Mouse (Mus musculus) right cerebral cortex, postnatal 4 days (tissue): ENCODE measurements at regions not wholly inside any gene's neighbourhood (a gene's known extent, or its start where the extent isn't known, plus 50 kb on each side); places are given as distances from the start of the nearest gene placed in this dataset.

Source experiments
- DNase-seq: peaks from one replicate; pipeline ENCODE4 v3.0.0-alpha.2; 2022

DNA sequence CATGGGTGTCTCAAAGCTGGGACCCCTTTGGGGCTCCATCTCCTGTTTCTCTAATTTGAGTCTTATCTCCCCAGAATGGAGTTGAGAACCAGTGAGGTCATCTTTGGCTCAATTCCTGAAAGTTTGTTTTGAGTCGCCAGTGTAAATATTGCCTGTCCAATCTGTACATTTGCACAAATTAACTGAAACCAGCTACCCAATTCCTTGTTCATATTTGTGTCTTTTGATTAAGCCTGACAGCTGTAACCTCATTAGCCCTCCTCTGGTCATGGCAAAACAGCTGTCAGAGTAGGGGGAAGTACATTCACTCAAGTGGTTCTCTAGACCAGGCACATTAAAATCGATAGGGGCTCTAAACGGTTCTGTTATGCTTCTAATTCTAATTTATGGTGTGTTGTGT is 177.0 kb downstream of the Rps12 start:
- DNase-seq: no peak

GRCm38 (mm10) chr10:23609270-23609914 is 177.7 kb downstream of the Rps12 start:
- DNase-seq: no peak

- DNase-seq: no peak
These were observed 186.4 kb downstream of the Rps12 start for GRCm38 (mm10) chr10:23600701-23601100.

- no peak for DNase-seq
These were observed 191.5 kb downstream of the Rps12 start for GRCm38 (mm10) chr10:23595541-23595940.

DNA sequence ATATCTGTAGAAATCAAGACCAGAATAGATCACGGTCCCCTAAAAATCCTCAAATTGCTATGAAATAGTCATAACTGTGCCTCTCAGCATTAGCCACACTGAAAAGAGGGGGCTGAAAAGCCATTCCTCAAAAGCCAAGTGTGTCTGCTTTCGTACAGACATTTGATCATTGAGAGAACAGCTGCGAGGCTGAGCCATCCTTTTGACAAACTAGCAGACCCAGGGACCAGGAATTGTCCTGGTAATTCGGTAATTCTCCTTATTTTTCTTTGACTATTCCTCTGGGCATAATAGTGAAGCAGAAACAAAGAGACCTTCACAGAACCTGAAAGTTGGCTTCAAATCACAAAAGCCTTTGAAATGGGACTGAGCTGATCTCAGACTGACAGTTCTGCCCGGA is 206.8 kb downstream of the Rps12 start:
- DNase-seq: no peak

DNA sequence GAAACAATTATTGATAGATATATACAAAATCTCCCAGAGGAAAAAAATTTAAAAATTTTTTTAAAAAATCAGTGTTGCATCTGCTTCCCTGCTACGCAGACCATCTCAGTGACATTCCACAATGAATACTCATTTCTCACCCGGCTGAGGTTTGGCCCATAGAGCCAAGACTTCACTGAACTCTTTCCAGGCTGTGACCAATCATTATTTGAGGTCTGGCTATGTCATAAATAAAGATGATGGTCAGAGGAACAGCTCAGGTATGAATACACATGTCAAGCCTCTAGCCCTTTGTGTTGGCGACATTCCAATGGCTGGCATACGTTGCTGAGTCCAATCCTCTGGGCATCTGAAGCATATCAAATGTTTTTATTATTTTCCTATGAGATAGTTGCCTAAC is 216.1 kb downstream of the Rps12 start:
- no peak for DNase-seq

DNA sequence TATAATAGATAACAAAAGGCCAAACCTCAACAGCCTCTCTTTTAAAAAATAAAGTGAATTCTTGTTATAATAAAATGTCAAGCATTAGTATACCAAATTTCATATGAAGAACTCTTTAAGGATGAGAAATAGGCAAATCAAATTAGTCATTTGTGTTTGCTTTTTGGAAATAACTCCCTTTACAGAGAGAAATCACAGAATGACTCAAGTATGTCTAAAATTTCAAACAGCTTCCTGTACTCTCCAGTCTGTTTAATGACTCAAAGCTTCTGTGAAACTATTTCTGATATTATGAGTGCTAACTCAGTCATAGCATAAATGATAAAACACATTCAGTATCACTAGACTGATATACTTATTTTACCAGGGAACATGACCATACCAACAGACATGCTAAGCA is 217.7 kb downstream of the Rps12 start:
- DNase-seq: no peak

- no peak for DNase-seq
These were observed 211.8 kb upstream of the Eya4 start for GRCm38 (mm10) chr10:23562273-23562885.

GRCm38 (mm10) chr10:23559980-23560658 is 209.5 kb upstream of the Eya4 start:
- DNase-seq: no peak

- DNase-seq: no peak
These were observed 207.2 kb upstream of the Eya4 start for GRCm38 (mm10) chr10:23557828-23558227.

DNA sequence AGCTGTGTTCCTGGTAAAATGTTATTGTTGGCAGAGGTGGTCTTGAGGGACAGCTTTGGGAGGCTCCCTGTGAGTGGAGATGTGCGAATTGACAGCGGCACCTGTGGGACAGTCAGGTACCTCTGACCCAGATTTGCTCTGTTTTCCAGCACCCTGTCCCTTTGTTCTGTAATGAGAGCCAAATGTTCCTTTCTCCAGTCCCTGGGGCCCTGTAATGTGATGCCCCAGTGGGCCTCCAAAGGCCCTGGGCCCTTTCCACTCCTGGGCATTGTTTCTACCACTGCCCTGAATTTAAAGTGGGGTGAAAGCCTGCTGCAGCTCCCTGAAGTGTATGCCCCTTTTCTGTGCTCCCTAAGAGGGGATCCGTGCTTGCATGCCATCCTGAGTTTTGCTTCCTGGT is 198.6 kb upstream of the Eya4 start:
- no peak for DNase-seq

DNA sequence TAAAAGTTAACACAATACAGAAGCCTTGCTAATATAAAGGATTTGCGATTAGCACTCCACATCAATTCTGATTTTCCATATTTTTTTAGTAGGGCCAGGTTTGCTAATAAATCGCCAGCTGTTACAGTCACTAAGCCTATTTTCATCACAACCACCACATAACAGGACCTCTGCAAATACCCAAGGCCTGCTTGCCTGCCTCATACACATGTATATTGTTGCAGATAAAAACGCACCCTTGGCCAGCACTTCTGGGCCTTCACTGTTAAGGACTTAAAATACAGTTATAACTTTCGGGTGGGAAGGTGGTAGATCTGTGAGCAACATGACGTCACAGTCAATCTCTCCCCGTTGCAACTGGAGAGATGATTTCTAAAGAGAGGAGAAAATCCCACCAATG is 197.7 kb upstream of the Eya4 start:
- no peak for DNase-seq

- no peak for DNase-seq
These were observed 192.1 kb upstream of the Eya4 start for GRCm38 (mm10) chr10:23542712-23543111.

DNA sequence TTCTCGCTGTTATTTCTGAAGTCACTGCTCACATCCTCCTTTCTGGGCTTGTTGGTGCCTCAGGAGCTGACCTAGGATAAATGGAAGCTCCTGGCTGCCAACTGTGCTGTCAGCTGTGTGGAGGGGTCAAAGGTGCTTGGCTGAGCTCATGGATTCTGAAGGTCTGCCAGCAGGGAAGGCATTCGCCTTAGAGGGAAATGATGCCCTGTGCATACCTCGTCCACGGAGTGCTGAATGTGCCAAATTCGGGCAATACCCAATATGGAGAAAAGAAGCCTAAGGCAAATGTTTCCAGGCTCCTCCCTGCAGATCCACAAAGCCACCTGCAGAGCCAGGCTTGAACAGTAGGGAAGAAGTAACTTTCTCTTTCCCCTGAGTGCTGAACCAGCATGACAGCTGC is 191.3 kb upstream of the Eya4 start:
- DNase-seq: no peak

GRCm38 (mm10) chr10:23534636-23535035 is 184.1 kb upstream of the Eya4 start:
- no peak for DNase-seq

- DNase-seq: no peak
These were observed 181.6 kb upstream of the Eya4 start for GRCm38 (mm10) chr10:23531964-23532758.

DNA sequence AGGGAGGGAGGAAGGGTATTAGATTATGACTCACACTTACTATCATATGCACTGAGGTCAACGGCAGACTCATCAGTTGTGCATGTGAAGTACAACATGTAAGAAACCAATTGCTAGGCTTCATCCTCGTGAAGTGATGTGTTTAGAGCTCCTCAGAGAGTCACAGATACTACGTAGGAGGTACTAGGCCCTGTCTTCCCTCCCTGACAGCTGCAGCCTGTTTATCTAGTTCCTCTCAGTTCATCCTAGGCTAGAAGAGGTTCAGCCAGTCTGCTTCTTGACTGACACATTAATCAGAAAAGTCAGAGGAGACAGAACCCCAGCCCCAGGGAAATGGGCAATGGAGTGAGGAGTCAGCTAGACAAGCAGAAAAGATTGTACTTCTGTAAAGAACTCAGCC is 180.1 kb upstream of the Eya4 start:
- no peak for DNase-seq

- DNase-seq: no peak
These were observed 176.2 kb upstream of the Eya4 start for GRCm38 (mm10) chr10:23526796-23527195.

DNA sequence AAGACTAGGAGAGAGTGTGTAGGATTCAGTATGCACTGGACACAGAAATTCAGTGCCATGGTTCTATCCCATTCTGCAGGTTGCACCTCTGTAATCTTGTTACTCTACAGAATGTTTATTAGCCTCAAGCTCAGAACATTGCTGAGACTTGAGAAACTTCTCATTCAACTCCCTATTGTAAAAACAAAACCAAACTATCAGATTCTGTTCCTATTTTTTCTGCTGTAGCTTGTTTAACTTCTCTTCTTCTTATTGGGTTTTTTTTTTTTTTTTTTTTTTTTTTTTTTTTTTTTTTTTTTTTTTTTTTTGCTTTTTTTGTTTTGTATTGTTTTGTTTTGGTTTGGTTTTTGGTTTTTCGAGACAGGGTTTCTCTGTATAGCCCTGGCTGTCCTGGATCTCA is 172.1 kb upstream of the Eya4 start:
- DNase-seq: no peak

- no peak for DNase-seq
These were observed 143.1 kb upstream of the Eya4 start for GRCm38 (mm10) chr10:23493647-23494046.

DNA sequence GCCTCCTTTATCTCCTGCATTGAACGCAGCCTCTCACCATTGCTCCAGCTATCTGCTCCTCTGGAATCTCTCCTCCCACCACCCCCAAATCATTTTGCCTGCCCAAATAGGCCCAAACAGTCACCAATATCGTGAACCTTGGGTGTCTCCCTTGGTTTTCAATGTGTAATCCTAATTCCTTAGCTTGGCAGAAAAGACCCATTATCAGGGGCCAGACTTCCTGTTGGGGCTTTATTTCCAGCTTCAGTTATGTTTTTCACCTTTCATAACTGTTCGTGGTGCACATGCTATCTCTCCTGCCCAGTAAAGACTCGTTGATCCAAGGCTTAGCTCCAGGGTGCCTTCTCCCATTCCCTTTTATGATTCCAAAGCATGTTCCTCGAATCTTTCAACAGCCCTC is 142.4 kb upstream of the Eya4 start:
- DNase-seq: no peak

DNA sequence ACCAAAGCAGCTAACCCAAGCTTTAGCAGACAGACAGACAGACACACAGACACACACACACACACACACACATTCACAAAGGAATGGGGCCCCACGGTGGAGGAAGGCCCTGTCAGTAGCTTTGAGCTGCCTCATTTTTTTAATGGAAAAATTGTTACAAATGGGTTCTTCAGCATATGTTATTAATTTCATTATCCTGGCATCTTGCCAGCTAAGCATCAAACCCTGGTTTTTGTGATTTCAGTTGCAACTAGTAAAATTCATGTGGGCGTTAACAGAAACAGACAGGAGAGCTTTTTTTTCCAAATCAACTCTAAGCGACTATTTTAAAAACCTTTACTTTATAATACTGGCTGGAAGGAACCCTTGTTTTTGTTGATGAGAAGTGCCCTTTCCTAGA is 138.4 kb upstream of the Eya4 start:
- DNase-seq: no peak

- no peak for DNase-seq
These were observed 129.9 kb upstream of the Eya4 start for GRCm38 (mm10) chr10:23480474-23480873.

DNA sequence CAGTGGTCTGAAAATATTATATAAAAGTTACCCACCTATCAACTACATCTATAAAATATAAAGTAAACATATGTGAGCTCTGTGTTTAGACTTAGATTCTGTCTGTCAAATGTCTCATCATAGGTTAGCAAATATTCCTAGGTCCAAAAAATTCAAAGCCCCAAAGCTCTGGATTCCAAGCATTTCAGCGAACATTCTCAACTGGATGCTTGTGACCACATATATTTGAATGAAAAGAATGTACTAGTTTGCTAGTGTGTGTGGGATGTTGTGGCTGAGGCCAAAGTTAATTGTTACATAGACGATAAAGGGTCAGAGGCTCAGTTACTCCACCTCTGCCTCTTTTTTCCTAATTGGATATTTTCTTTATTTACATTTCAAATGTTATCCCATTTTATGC is 128.3 kb upstream of the Eya4 start:
- no peak for DNase-seq
